Mouse (Mus musculus): ENCODE results near the gene Enho.

Enho gene

GRCm38 (mm10) chr4:41631390-41631789, 8.7 kb downstream of the Enho start:
- peak; percentile 52 for DNase-seq (ENCODE audit: low spot score)

- DNase-seq (ENCODE audit: low spot score) = no peak
These were observed 9.9 kb downstream of the Enho start for GRCm38 (mm10) chr4:41630196-41630595.

GRCm38 (mm10) chr4:41628202-41628927, 11.8 kb downstream of the Enho start:
- no peak for DNase-seq (ENCODE audit: low spot score)

GRCm38 (mm10) chr4:41622071-41622470, 18.1 kb downstream of the Enho start:
- DNase-seq (ENCODE audit: low spot score) = no peak

GRCm38 (mm10) chr4:41618916-41619746, 21.0 kb downstream of the Enho start:
- no peak for DNase-seq (ENCODE audit: low spot score)

- peak; percentile 42 for DNase-seq (ENCODE audit: low spot score)
These were observed 24.2 kb downstream of the Enho start for GRCm38 (mm10) chr4:41615661-41616599.

GRCm38 (mm10) chr4:41614156-41614555, 26.0 kb downstream of the Enho start:
- peak; percentile 73 for DNase-seq (ENCODE audit: low spot score)

GRCm38 (mm10) chr4:41612166-41612565, 28.0 kb downstream of the Enho start:
- no peak for DNase-seq (ENCODE audit: low spot score)

GRCm38 (mm10) chr4:41610594-41610980, 29.5 kb downstream of the Enho start:
- peak; percentile 39 for DNase-seq (ENCODE audit: low spot score)

- DNase-seq (ENCODE audit: low spot score) = no peak
These were observed 30.2 kb downstream of the Enho start for GRCm38 (mm10) chr4:41609681-41610593.

- DNase-seq (ENCODE audit: low spot score) = peak; percentile 38
These were observed 33.3 kb downstream of the Enho start for GRCm38 (mm10) chr4:41606784-41607183.

- no peak for DNase-seq (ENCODE audit: low spot score)
These were observed 35.4 kb downstream of the Enho start for GRCm38 (mm10) chr4:41604476-41605396.

- no peak for DNase-seq (ENCODE audit: low spot score)
These were observed 37.3 kb downstream of the Enho start for GRCm38 (mm10) chr4:41602818-41603217.

Measured in lung, postnatal 25 days (tissue).